Mouse (Mus musculus): ENCODE results near the gene Slc43a1. TPM values are rescaled to one million over a fixed set of nuclear protein-coding genes. Genes with fewer than 3 reads are reported as not detected.

Gene Slc43a1
- polyA plus RNA-seq, 1 experiment: 3.6 TPM

GRCm38 (mm10) chr2:84886234-84886731, 47.6 kb downstream of the Slc43a1 start, which contains the start of gene Rtn4rl2:
Gene Rtn4rl2, minus strand, starts transcription at chr2:84886710.
- TF ChIP-seq CTCF (conservative IDR thresholded peaks at IDR 0.05; ENCODE audit: insufficient read depth, insufficient read length, low read depth, low read length): no peak
- TF ChIP-seq POLR2A (IDR thresholded peaks at IDR 0.05; ENCODE audit: low read depth, low read length): no peak
- no peak within 1 kb of the TSS for H3K27ac ChIP-seq (ENCODE audit: insufficient read depth, low read depth, low read length)
- peaks cover 2% of the 10 kb centered on the region; the same call in 1 of the 2 replicates for H3K27me3 ChIP-seq (replicated peaks; ENCODE audit: control insufficient read depth, insufficient read depth, low read length)
- H3K36me3 ChIP-seq (ENCODE audit: control insufficient read depth, insufficient read depth, low read length): no peaks in the 10 kb centered on the region
- H3K4me3 ChIP-seq (ENCODE audit: insufficient read depth, low read depth, low read length): peak within 1 kb of the TSS; percentile 51
- no peaks in the 10 kb centered on the region for H3K4me1 ChIP-seq (ENCODE audit: control insufficient read depth, insufficient read depth, low read length)
- no peak for DNase-seq
- 2% methylated on average over 34 of the region's 35 CpGs for WGBS

GRCm38 (mm10) chr2:84886821-84887281, 48.2 kb downstream of the Slc43a1 start:
- H3K36me3 ChIP-seq (ENCODE audit: control insufficient read depth, insufficient read depth, low read length): no peaks in the 10 kb centered on the region
- TF ChIP-seq POLR2A (IDR thresholded peaks at IDR 0.05; ENCODE audit: low read depth, low read length) (no peak), CTCF (conservative IDR thresholded peaks at IDR 0.05; ENCODE audit: insufficient read depth, insufficient read length, low read depth, low read length) (no peak)
- peak overlapping the region; percentile 51 for H3K4me3 ChIP-seq (ENCODE audit: insufficient read depth, low read depth, low read length)
- peak; percentile 33 for DNase-seq
- H3K4me1 ChIP-seq (ENCODE audit: control insufficient read depth, insufficient read depth, low read length): no peaks in the 10 kb centered on the region
- H3K27ac ChIP-seq (ENCODE audit: insufficient read depth, low read depth, low read length): no peak overlapping the region
- WGBS: 2% methylated on average over 36 of the region's 39 CpGs
- H3K27me3 ChIP-seq (replicated peaks; ENCODE audit: control insufficient read depth, insufficient read depth, low read length): peaks cover 2% of the 10 kb centered on the region; the same call in 1 of the 2 replicates

- no peak overlapping the region for H3K27ac ChIP-seq (ENCODE audit: insufficient read depth, low read depth, low read length)
- H3K36me3 ChIP-seq (ENCODE audit: control insufficient read depth, insufficient read depth, low read length): no peaks in the 10 kb centered on the region
- WGBS: under 1% methylated on average over 58 of the region's 58 CpGs
- TF ChIP-seq POLR2A (IDR thresholded peaks at IDR 0.05; ENCODE audit: low read depth, low read length) (no peak), CTCF (conservative IDR thresholded peaks at IDR 0.05; ENCODE audit: insufficient read depth, insufficient read length, low read depth, low read length) (no peak)
- no peaks in the 10 kb centered on the region for H3K4me1 ChIP-seq (ENCODE audit: control insufficient read depth, insufficient read depth, low read length)
- peak; percentile 65 for DNase-seq
- peaks cover 2% of the 10 kb centered on the region; the same call in 1 of the 2 replicates for H3K27me3 ChIP-seq (replicated peaks; ENCODE audit: control insufficient read depth, insufficient read depth, low read length)
- H3K4me3 ChIP-seq (ENCODE audit: insufficient read depth, low read depth, low read length): peak overlapping the region; percentile 51
Measured at GRCm38 (mm10) chr2:84887411-84888271, 49.0 kb downstream of the Slc43a1 start.

- H3K27me3 ChIP-seq (replicated peaks; ENCODE audit: control insufficient read depth, insufficient read depth, low read length): peaks cover 2% of the 10 kb centered on the region; the same call in 1 of the 2 replicates
- H3K36me3 ChIP-seq (ENCODE audit: control insufficient read depth, insufficient read depth, low read length): no peaks in the 10 kb centered on the region
- no peaks in the 10 kb centered on the region for H3K4me1 ChIP-seq (ENCODE audit: control insufficient read depth, insufficient read depth, low read length)
- peak overlapping the region; percentile 4 for H3K4me3 ChIP-seq (ENCODE audit: insufficient read depth, low read depth, low read length)
- 4% methylated on average over 28 of the region's 28 CpGs for WGBS
- no peak overlapping the region for H3K27ac ChIP-seq (ENCODE audit: insufficient read depth, low read depth, low read length)
- DNase-seq: peak; percentile 83
- no peak for TF ChIP-seq POLR2A (IDR thresholded peaks at IDR 0.05; ENCODE audit: low read depth, low read length)
- TF ChIP-seq CTCF (conservative IDR thresholded peaks at IDR 0.05; ENCODE audit: insufficient read depth, insufficient read length, low read depth, low read length): peak; percentile 68
Measured at GRCm38 (mm10) chr2:84888657-84889315, 50.1 kb downstream of the Slc43a1 start.

GRCm38 (mm10) chr2:84889316-84890044, 50.8 kb downstream of the Slc43a1 start:
- no peaks in the 10 kb centered on the region for H3K4me1 ChIP-seq (ENCODE audit: control insufficient read depth, insufficient read depth, low read length)
- TF ChIP-seq POLR2A (IDR thresholded peaks at IDR 0.05; ENCODE audit: low read depth, low read length) (no peak), CTCF (conservative IDR thresholded peaks at IDR 0.05; ENCODE audit: insufficient read depth, insufficient read length, low read depth, low read length) (no peak)
- no peaks in the 10 kb centered on the region for H3K36me3 ChIP-seq (ENCODE audit: control insufficient read depth, insufficient read depth, low read length)
- DNase-seq: peak; percentile 23
- no peak overlapping the region for H3K4me3 ChIP-seq (ENCODE audit: insufficient read depth, low read depth, low read length)
- no peak overlapping the region for H3K27ac ChIP-seq (ENCODE audit: insufficient read depth, low read depth, low read length)
- whole genome bisulfite sequencing: 18% methylated on average over 14 of the region's 14 CpGs
- H3K27me3 ChIP-seq (replicated peaks; ENCODE audit: control insufficient read depth, insufficient read depth, low read length): peaks cover 2% of the 10 kb centered on the region; the same call in 1 of the 2 replicates

GRCm38 (mm10) chr2:84890045-84890340, 51.3 kb downstream of the Slc43a1 start:
- Histone ChIP-seq H3K36me3 (ENCODE audit: control insufficient read depth, insufficient read depth, low read length) (no peaks in the 10 kb centered on the region), H3K4me1 (ENCODE audit: control insufficient read depth, insufficient read depth, low read length) (no peaks in the 10 kb centered on the region), H3K27ac (ENCODE audit: insufficient read depth, low read depth, low read length) (no peak overlapping the region), H3K27me3 (replicated peaks; ENCODE audit: control insufficient read depth, insufficient read depth, low read length) (peaks cover 2% of the 10 kb centered on the region; the same call in 1 of the 2 replicates), H3K4me3 (ENCODE audit: insufficient read depth, low read depth, low read length) (no peak overlapping the region)
- TF ChIP-seq POLR2A (IDR thresholded peaks at IDR 0.05; ENCODE audit: low read depth, low read length): no peak
- TF ChIP-seq CTCF (conservative IDR thresholded peaks at IDR 0.05; ENCODE audit: insufficient read depth, insufficient read length, low read depth, low read length): peak; percentile 85
- DNase-seq: peak; percentile 89
- 1% methylated on average over 5 of the region's 5 CpGs for WGBS
